Mouse (Mus musculus): Measurements from ENCODE around the gene Otulin. TPM values are rescaled to one million over a fixed set of nuclear protein-coding genes. Genes with fewer than 3 reads are reported as not detected.
A peak's percentile ranks its signal among the peaks of the same experiment; 100 is the strongest.

Gene Otulin
- total and polyA plus RNA-seq, 3 experiments = 65.5 to 70.6 TPM; not detected in 1

DNA sequence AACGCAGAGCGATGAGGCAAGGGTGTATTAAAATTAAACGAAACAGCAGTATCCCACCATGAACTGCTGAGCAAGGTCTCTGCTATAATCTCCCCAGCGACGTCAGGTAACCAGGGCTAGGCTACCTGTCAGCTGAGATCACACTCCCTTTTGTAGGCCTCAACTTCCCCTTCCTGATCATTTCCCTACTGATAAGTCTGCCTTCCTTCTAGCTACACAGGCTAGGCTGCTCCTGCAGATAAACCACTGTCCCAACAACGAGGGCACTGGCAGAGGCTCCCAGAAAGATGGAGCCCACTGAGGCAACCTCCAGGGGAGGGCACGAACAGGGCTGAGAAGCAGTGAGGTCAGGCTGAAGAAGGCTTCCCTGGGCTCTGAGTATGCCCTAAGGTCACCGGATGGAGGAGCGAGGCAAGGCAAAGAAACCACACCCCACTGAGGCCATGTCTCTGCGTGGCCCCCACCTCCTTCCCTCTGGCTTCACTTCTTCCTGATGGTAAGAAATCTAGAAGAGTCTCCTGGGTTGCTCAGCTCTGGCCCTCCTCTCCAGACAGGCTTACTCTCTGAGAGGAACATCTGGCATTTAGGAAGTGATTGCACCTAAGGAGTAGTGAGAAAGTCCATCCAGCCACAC, 41.2 kb upstream of the Otulin start:
- Histone ChIP-seq H3K9ac (ENCODE audit: control insufficient read depth, low read depth, low read length, poor library complexity, severe bottlenecking) (peak overlapping the region; percentile 15), H3K36me3 (ENCODE audit: control insufficient read depth in 1 of 2, insufficient read depth in 2 of 2, low read length in 2 of 2) (peaks cover 0 to 24% of the 10 kb centered on the region in 2 experiments; a peak in 2 of 4 replicates), H3K27me3 (ENCODE audit: control insufficient read depth in 1 of 2, insufficient read depth in 2 of 2, low read length in 2 of 2) (no peaks in the 10 kb centered on the region), H3K4me3 (ENCODE audit: control insufficient read depth in 1 of 2, insufficient read depth in 1 of 2, low read depth in 2 of 2, low read length in 2 of 2) (peak overlapping the region; percentile 22 to 60), H3K79me2 (ENCODE audit: control insufficient read depth, insufficient read depth, low read length, poor library complexity) (no peaks in the 10 kb centered on the region), H3K27ac (ENCODE audit: control insufficient read depth, low read depth, low read length) (peak overlapping the region; percentile 18), H3K4me1 (ENCODE audit: control insufficient read depth in 1 of 2, insufficient read depth in 2 of 2, low read length in 2 of 2) (peaks cover 24 to 34% of the 10 kb centered on the region in 2 experiments), H3K9me3 (replicated peaks; ENCODE audit: insufficient read depth, low read length) (no peaks in the 10 kb centered on the region)
- peak; percentile 84 for DNase-seq (ENCODE audit: low read depth, low spot score)
- TF ChIP-seq RAD21 (IDR thresholded peaks at IDR 0.05; ENCODE audit: low read depth, low read length) (no peak), MAZ (IDR thresholded peaks at IDR 0.05; ENCODE audit: low read depth, low read length) (peak; percentile 43; the same call in 1 of the 2 replicates), E2F4 (IDR thresholded peaks at IDR 0.05; ENCODE audit: borderline replicate concordance, low read depth, low read length) (no peak), ETS1 (IDR thresholded peaks at IDR 0.05; ENCODE audit: low read depth, low read length) (peak; percentile 96), GABPA (IDR thresholded peaks at IDR 0.05; ENCODE audit: low read depth, low read length) (no peak), MYB (IDR thresholded peaks at IDR 0.05; ENCODE audit: low read depth, low read length) (no peak), POLR2AphosphoS5 (IDR thresholded peaks at IDR 0.05; ENCODE audit: borderline replicate concordance, low read depth, low read length) (no peak), HCFC1 (IDR thresholded peaks at IDR 0.05; ENCODE audit: low read depth, low read length) (no peak; the same call in 1 of the 2 replicates), ZKSCAN1 (IDR thresholded peaks at IDR 0.05; ENCODE audit: low read depth, low read length) (no peak), TCF12 (IDR thresholded peaks at IDR 0.05; ENCODE audit: low read depth, low read length) (peak; percentile 83), MYC (IDR thresholded peaks at IDR 0.05; ENCODE audit: low read depth, low read length) (0 out of 2 replicates have a peak, but pooled peaks have one; percentile 5), BHLHE40 (IDR thresholded peaks at IDR 0.05; ENCODE audit: borderline replicate concordance, low read depth, low read length) (no peak), TBP (IDR thresholded peaks at IDR 0.05; ENCODE audit: low read depth, low read length) (no peak), MAFK (IDR thresholded peaks at IDR 0.05; ENCODE audit: borderline replicate concordance, low read depth, low read length) (no peak), MXI1 (IDR thresholded peaks at IDR 0.05; ENCODE audit: low read depth, low read length) (no peak; the same call in 1 of the 2 replicates), SIN3A (IDR thresholded peaks at IDR 0.05; ENCODE audit: low read length) (no peak), JUND (IDR thresholded peaks at IDR 0.05; ENCODE audit: low read depth, low read length) (no peak), NELFE (IDR thresholded peaks at IDR 0.05; ENCODE audit: low read depth, low read length) (no peak), ZMIZ1 (IDR thresholded peaks at IDR 0.05; ENCODE audit: low read depth, low read length) (no peak), SMC3 (IDR thresholded peaks at IDR 0.05; ENCODE audit: low read depth, low read length) (no peak), NRF1 (IDR thresholded peaks at IDR 0.05; ENCODE audit: insufficient read depth, low read depth, low read length, poor library complexity, severe bottlenecking) (no peak), UBTF (IDR thresholded peaks at IDR 0.05; ENCODE audit: borderline replicate concordance, insufficient read depth, low read depth, low read length) (no peak), ZNF384 (IDR thresholded peaks at IDR 0.05; ENCODE audit: low read depth, low read length) (no peak), ZC3H11A (IDR thresholded peaks at IDR 0.05; ENCODE audit: low read depth, low read length) (no peak), CHD1 (IDR thresholded peaks at IDR 0.05; ENCODE audit: low read depth, low read length) (no peak), MAX (IDR thresholded peaks at IDR 0.05; ENCODE audit: low read length) (no peak), CTCF (IDR thresholded peaks at IDR 0.05 in 2 of 3, conservative IDR thresholded peaks at IDR 0.05 in 1 of 3; ENCODE audit: control insufficient read depth in 1 of 3, insufficient read depth in 1 of 3, low read depth in 2 of 3, low read length in 3 of 3, poor library complexity in 1 of 3, severe bottlenecking in 1 of 3) (no peak), USF2 (IDR thresholded peaks at IDR 0.05; ENCODE audit: borderline replicate concordance in 1 of 2, insufficient read depth in 1 of 2, low read depth in 1 of 2, low read length in 2 of 2) (no peak), USF1 (IDR thresholded peaks at IDR 0.05; ENCODE audit: low read depth, low read length) (no peak), POLR2AphosphoS2 (IDR thresholded peaks at IDR 0.05; ENCODE audit: low read length) (no peak), GATA1 (IDR thresholded peaks at IDR 0.05; ENCODE audit: low read depth, low read length) (peak; percentile 89), CHD2 (IDR thresholded peaks at IDR 0.05; ENCODE audit: low read length) (no peak), POLR2A (IDR thresholded peaks at IDR 0.05; ENCODE audit: control insufficient read depth in 1 of 2, insufficient read depth in 1 of 2, low read depth in 1 of 2, low read length in 2 of 2, poor library complexity in 1 of 2) (0 out of 4 replicates have a peak, but pooled peaks of 1 of the 2 experiments have one; percentile 4), ELF1 (IDR thresholded peaks at IDR 0.05; ENCODE audit: low read depth, low read length) (no peak), EP300 (IDR thresholded peaks at IDR 0.05; ENCODE audit: low read depth in 1 of 2, low read length in 2 of 2) (peak; percentile 83 to 86), KAT2A (conservative IDR thresholded peaks at IDR 0.05; ENCODE audit: low read depth, low read length) (no peak), MEF2A (IDR thresholded peaks at IDR 0.05; ENCODE audit: extremely low read depth, insufficient replicate concordance, low read depth, low read length, poor library complexity, severe bottlenecking) (no peak)

Measured in MEL (cell line).